Comparison of ENCODE assay signal across 24 mouse cellular contexts in genomic region chr7:45043307-45043706, GRCm38 (mm10). TPM values are rescaled to one million over a fixed set of nuclear protein-coding genes. Genes with fewer than 3 reads are reported as not detected.
DNase-seq lines count a peak whose midpoint lies in the region; ATAC-seq and TF ChIP-seq lines count a peak whose summit lies in the region.
"Had no signal": no experiment of that assay in that cellular context is flagged by ENCODE, and none has a peak within 500 bp of the region (broad histone marks: within the 10 kb centered on the region; RNA-seq: fewer than 3 reads in every experiment).

No protein-coding gene starts in this region.

- H3K9ac ChIP-seq in hindbrain, embryonic 12.5 days: peak overlapping the region; percentile 32; the same call in 1 of the 2 replicates
- H3K9ac ChIP-seq in hindbrain, postnatal 0 days (replicated peaks; ENCODE audit: low read length): no peak overlapping the region
- 0 out of 2 replicates have a peak overlapping the region, but pooled peaks have one; percentile 33 for H3K9ac ChIP-seq in ES-E14 (ENCODE audit: insufficient read depth, low read depth, low read length, poor library complexity, severe bottlenecking)
- H3K9ac ChIP-seq: forebrain, embryonic 15.5 days; hindbrain, embryonic 13.5 days had no signal

- H3K36me3 ChIP-seq in hindbrain, embryonic 12.5 days: peaks cover 99% of the 10 kb centered on the region
- peaks cover 82% of the 10 kb centered on the region for H3K36me3 ChIP-seq in hindbrain, postnatal 0 days (ENCODE audit: insufficient read depth, low read length)
- H3K36me3 ChIP-seq in E14TG2a.4 (ENCODE audit: insufficient read depth, low read length): peaks cover 93% of the 10 kb centered on the region
- H3K36me3 ChIP-seq in ES-E14 (ENCODE audit: control insufficient read depth, insufficient read depth, low read length, poor library complexity, severe bottlenecking): peaks cover 60% of the 10 kb centered on the region

- H3K4me3 ChIP-seq in hindbrain, embryonic 12.5 days: no peak overlapping the region
- H3K4me3 ChIP-seq in hindbrain, postnatal 0 days (ENCODE audit: low read length): no peak overlapping the region
- H3K4me3 ChIP-seq in E14TG2a.4 (replicated peaks; ENCODE audit: low read length) (peak overlapping the region; percentile 49; the same call in 1 of the 2 replicates), ES-E14 (ENCODE audit: insufficient read depth in 1 of 2, low read depth in 1 of 2, low read length in 2 of 2, poor library complexity in 1 of 2, severe bottlenecking in 1 of 2) (peak overlapping the region in 1 of 2 experiments; percentile 21; a peak in 1 of 4 replicates)
- H3K4me3 ChIP-seq: forebrain, embryonic 10.5 days; forebrain, embryonic 15.5 days; heart, adult 2 months; heart, embryonic 10.5 days; hindbrain, embryonic 13.5 days had no signal

- no peaks in the 10 kb centered on the region for H3K27me3 ChIP-seq in hindbrain, embryonic 12.5 days
- no peaks in the 10 kb centered on the region for H3K27me3 ChIP-seq in hindbrain, postnatal 0 days (ENCODE audit: insufficient read depth, low read length)
- H3K27me3 ChIP-seq in E14TG2a.4 (ENCODE audit: insufficient read depth, low read length): no peaks in the 10 kb centered on the region
- H3K27me3 ChIP-seq: forebrain, embryonic 15.5 days; hindbrain, embryonic 13.5 days had no signal

- in situ Hi-C loops in ES-E14 (cut with MboI; ENCODE audit: low sequenced_read_pairs in 2 of 2, unreplicated experiment in 2 of 2): no loop called here

- H3K4me2 ChIP-seq in hindbrain, embryonic 12.5 days (replicated peaks): no peak overlapping the region
- H3K4me2 ChIP-seq in hindbrain, postnatal 0 days (ENCODE audit: low read depth, low read length): no peak overlapping the region
- H3K4me2 ChIP-seq: forebrain, embryonic 15.5 days; hindbrain, embryonic 13.5 days had no signal

- 96% methylated on average over 14 of the region's 14 CpGs for WGBS in hindbrain, embryonic 12.5 days
- 96% methylated on average over 13 of the region's 14 CpGs for WGBS in hindbrain, postnatal 0 days

- H3K4me1 ChIP-seq in hindbrain, embryonic 12.5 days: no peaks in the 10 kb centered on the region
- no peaks in the 10 kb centered on the region for H3K4me1 ChIP-seq in hindbrain, postnatal 0 days (ENCODE audit: insufficient read depth, low read length)
- H3K4me1 ChIP-seq in E14TG2a.4 (replicated peaks; ENCODE audit: low read depth, low read length) (peaks cover 49% of the 10 kb centered on the region), ES-E14 (ENCODE audit: control insufficient read depth in 2 of 2, insufficient read depth in 2 of 2, low read length in 2 of 2, poor library complexity in 1 of 2) (peaks cover 4 to 15% of the 10 kb centered on the region in 2 experiments; a peak in 2 of 4 replicates)
- H3K4me1 ChIP-seq: forebrain, embryonic 10.5 days; forebrain, embryonic 15.5 days had no signal

- no peaks in the 10 kb centered on the region for H3K9me3 ChIP-seq in hindbrain, embryonic 12.5 days (replicated peaks)
- no peaks in the 10 kb centered on the region for H3K9me3 ChIP-seq in hindbrain, postnatal 0 days (ENCODE audit: low read length)
- H3K9me3 ChIP-seq in E14TG2a.4 (ENCODE audit: low read length) (no peaks in the 10 kb centered on the region), ES-E14 (ENCODE audit: control insufficient read depth, insufficient read depth, low read depth, low read length) (no peaks in the 10 kb centered on the region)
- H3K9me3 ChIP-seq: forebrain, embryonic 10.5 days; forebrain, embryonic 15.5 days; G1E; heart, embryonic 10.5 days; hindbrain, embryonic 13.5 days had no signal

- TF ChIP-seq CTCF in hindbrain, postnatal 0 days (IDR thresholded peaks at IDR 0.05; ENCODE audit: low read depth): no peak
- no peak for TF ChIP-seq CTCF in E14TG2a.4 (conservative IDR thresholded peaks at IDR 0.05; ENCODE audit: low read length)

- no peak for DNase-seq in hindbrain, postnatal 0 days (ENCODE audit: low spot score)
- no peak for DNase-seq in ES-E14 (ENCODE audit: low read depth, low spot score)
- no peak for DNase-seq in spleen, adult 18-20 months
- DNase-seq: adrenal gland, adult 2 months; adrenal gland, postnatal 14 days; cerebellum, adult 11 months; cerebellum, adult 8-10 months; cerebellum, postnatal 10 days; cerebellum, postnatal 36 days; embryo, embryonic 11 days; gastrocnemius, postnatal 25 days; heart, adult 2 months; kidney, adult 11 months had no signal

- ATAC-seq in hindbrain, embryonic 12.5 days (ENCODE audit: low FRiP score): no peak
- ATAC-seq in hindbrain, postnatal 0 days: no peak
- ATAC-seq in megakaryocyte progenitor cell, adult 5-6 weeks (replicated peaks; ENCODE audit: poor library complexity): no peak
- ATAC-seq: CD4-positive, CD25-positive, alpha-beta regulatory T cell, adult 4 months; forebrain, embryonic 15.5 days; hindbrain, embryonic 16.5 days; inflammation-experienced regulatory T-cells, adult 6 months had no signal

- no peak overlapping the region for H3K27ac ChIP-seq in hindbrain, embryonic 12.5 days
- no peak overlapping the region for H3K27ac ChIP-seq in hindbrain, postnatal 0 days
- H3K27ac ChIP-seq in ES-E14 (ENCODE audit: insufficient read depth, low read depth, low read length, poor library complexity, severe bottlenecking): no peak overlapping the region
- H3K27ac ChIP-seq: forebrain, embryonic 10.5 days; forebrain, embryonic 15.5 days; heart, adult 2 months; heart, embryonic 10.5 days; hindbrain, embryonic 13.5 days had no signal

TF ChIP-seq in ES-E14, 5 proteins besides CTCF, POLR2A, EP300 and RAD21:
- TF ChIP-seq ZC3H11A (IDR thresholded peaks at IDR 0.05; ENCODE audit: borderline replicate concordance, low read depth, low read length) (no peak), ZNF384 (IDR thresholded peaks at IDR 0.05; ENCODE audit: low read depth, low read length) (no peak), CHD2 (IDR thresholded peaks at IDR 0.05; ENCODE audit: low read depth, low read length) (no peak), HCFC1 (IDR thresholded peaks at IDR 0.05; ENCODE audit: borderline replicate concordance, insufficient read depth, low read length) (no peak), MAFK (IDR thresholded peaks at IDR 0.05; ENCODE audit: insufficient read depth, low read depth, low read length) (no peak)

RNA-seq across cellular contexts. Expression of gene Prr12, which starts 9.4 kb away (rescaled TPM):
- 10.9 and 14.0 TPM in 2 replicates for polyA plus RNA-seq in hindbrain, embryonic 12.5 days (2016; fragmentation: Nextera tagmentation; extraction: Ambion mirVana)
- total RNA-seq in hindbrain, postnatal 0 days (2014; rRNA removed): 14.0 and 18.1 TPM in 2 replicates
- polyA plus RNA-seq in hindbrain, postnatal 0 days (2015; fragmentation: Nextera tagmentation; extraction: Ambion mirVana): 7.5 and 9.2 TPM in 2 replicates
- 32.3 and 37.5 TPM in 2 replicates for total RNA-seq in ES-E14 (2012; rRNA removed)
- 20.5 and 21.7 TPM in 2 replicates for total RNA-seq in megakaryocyte progenitor cell, adult 5-6 weeks (2015)
- total RNA-seq in megakaryocyte progenitor cell, adult 5-6 weeks (2017): 2.8 and 4.0 TPM in 2 replicates

RNA-seq across cellular contexts. Expression of gene Nosip, which starts 18.9 kb away (rescaled TPM):
- 55.9 and 60.0 TPM in 2 replicates for polyA plus RNA-seq in hindbrain, embryonic 12.5 days (2016; fragmentation: Nextera tagmentation; extraction: Ambion mirVana)
- total RNA-seq in hindbrain, postnatal 0 days (2014; rRNA removed): 72.9 and 83.1 TPM in 2 replicates
- polyA plus RNA-seq in hindbrain, postnatal 0 days (2015; fragmentation: Nextera tagmentation; extraction: Ambion mirVana): 64.5 and 67.4 TPM in 2 replicates
- total RNA-seq in ES-E14 (2012; rRNA removed): 94.2 and 106 TPM in 2 replicates
- total RNA-seq in megakaryocyte progenitor cell, adult 5-6 weeks (2015): 39.7 and 45.0 TPM in 2 replicates
- total RNA-seq in megakaryocyte progenitor cell, adult 5-6 weeks (2017): 46.8 and 49.2 TPM in 2 replicates

RNA-seq across cellular contexts. Expression of gene Prrg2, which starts 19.2 kb away (rescaled TPM):
- 17.8 and 18.0 TPM in 2 replicates for polyA plus RNA-seq in hindbrain, embryonic 12.5 days (2016; fragmentation: Nextera tagmentation; extraction: Ambion mirVana)
- 10.5 and 12.4 TPM in 2 replicates for total RNA-seq in hindbrain, postnatal 0 days (2014; rRNA removed)
- 15.3 and 17.2 TPM in 2 replicates for polyA plus RNA-seq in hindbrain, postnatal 0 days (2015; fragmentation: Nextera tagmentation; extraction: Ambion mirVana)
- 9.8 and 11.4 TPM in 2 replicates for total RNA-seq in ES-E14 (2012; rRNA removed)
- 2.6 and 4.7 TPM in 2 replicates for total RNA-seq in megakaryocyte progenitor cell, adult 5-6 weeks (2015)
- 3.0 and 4.2 TPM in 2 replicates for total RNA-seq in megakaryocyte progenitor cell, adult 5-6 weeks (2017)

RNA-seq across cellular contexts. Expression of gene Rras, which starts 25.5 kb away (rescaled TPM):
- polyA plus RNA-seq in hindbrain, embryonic 12.5 days (2016; fragmentation: Nextera tagmentation; extraction: Ambion mirVana): 22.6 and 23.2 TPM in 2 replicates
- total RNA-seq in hindbrain, postnatal 0 days (2014; rRNA removed): 8.4 and 18.6 TPM in 2 replicates
- polyA plus RNA-seq in hindbrain, postnatal 0 days (2015; fragmentation: Nextera tagmentation; extraction: Ambion mirVana): 15.8 and 16.9 TPM in 2 replicates
- 11.1 and 14.4 TPM in 2 replicates for total RNA-seq in ES-E14 (2012; rRNA removed)
- total RNA-seq in megakaryocyte progenitor cell, adult 5-6 weeks (2015): 4.8 and 6.1 TPM in 2 replicates
- 1.1 TPM in 1 of 2 replicates, not detected in the other for total RNA-seq in megakaryocyte progenitor cell, adult 5-6 weeks (2017)

RNA-seq across cellular contexts. Expression of gene Scaf1, which starts 27.1 kb away (rescaled TPM):
- 50.6 and 52.4 TPM in 2 replicates for polyA plus RNA-seq in hindbrain, embryonic 12.5 days (2016; fragmentation: Nextera tagmentation; extraction: Ambion mirVana)
- total RNA-seq in hindbrain, postnatal 0 days (2014; rRNA removed): 76.7 and 77.7 TPM in 2 replicates
- polyA plus RNA-seq in hindbrain, postnatal 0 days (2015; fragmentation: Nextera tagmentation; extraction: Ambion mirVana): 40.7 and 45.6 TPM in 2 replicates
- total RNA-seq in ES-E14 (2012; rRNA removed): 39.0 and 39.2 TPM in 2 replicates
- total RNA-seq in megakaryocyte progenitor cell, adult 5-6 weeks (2015): 19.5 and 21.9 TPM in 2 replicates
- total RNA-seq in megakaryocyte progenitor cell, adult 5-6 weeks (2017): 8.7 and 11.2 TPM in 2 replicates
